Mouse (Mus musculus) MEL (cell line): Measurements from ENCODE around the gene Col10a1. TPM values are rescaled to one million over a fixed set of nuclear protein-coding genes. Genes with fewer than 3 reads are reported as not detected.

Experiments
- DNase-seq: peaks from one replicate; pipeline ENCODE4 v3.0.0; 2011; ENCODE audit warnings: low read depth, low spot score
- H3K27ac ChIP-seq: 2 replicates; pipeline ENCODE4 v1.5.1; 2012; ENCODE audit warnings: low read depth, mild to moderate bottlenecking, control low read depth, low read length, moderate library complexity; ENCODE audit not compliant: control insufficient read depth
- H3K27me3 ChIP-seq, 2 experiments: fragments of 150-350 bp in 1 of 2; sonication (generic) in 1 of 2; 2 replicates each; pipeline ENCODE4 v1.6.1; 2012; ENCODE audit warnings: low read length in 2 of 2, mild to moderate bottlenecking in 2 of 2, improper control_type of control experiment in 1 of 2, moderate library complexity in 1 of 2; ENCODE audit not compliant: insufficient read depth in 2 of 2, control insufficient read depth in 1 of 2
- H3K36me3 ChIP-seq, 2 experiments: 2 replicates each; pipeline ENCODE4 v1.6.1; 2012 to 2014; ENCODE audit warnings: low read length in 2 of 2, improper control_type of control experiment in 1 of 2, inconsistent platforms in 1 of 2, mild to moderate bottlenecking in 1 of 2; ENCODE audit not compliant: insufficient read depth in 2 of 2, control insufficient read depth in 1 of 2
- H3K4me1 ChIP-seq, 2 experiments: fragments of 150-350 bp in 1 of 2; sonication (generic) in 1 of 2; 2 replicates each; pipeline ENCODE4 v1.6.1; 2012; ENCODE audit warnings: low read length in 2 of 2, improper control_type of control experiment in 1 of 2, mild to moderate bottlenecking in 1 of 2; ENCODE audit not compliant: insufficient read depth in 2 of 2, control insufficient read depth in 1 of 2
- H3K4me3 ChIP-seq, 2 experiments: fragments of 150-350 bp in 1 of 2; sonication (generic) in 1 of 2; 2 replicates each; pipeline ENCODE4 v1.5.1; 2012; ENCODE audit warnings: low read depth in 2 of 2, low read length in 2 of 2, mild to moderate bottlenecking in 2 of 2, moderate library complexity in 2 of 2, control low read depth in 1 of 2, improper control_type of control experiment in 1 of 2; ENCODE audit not compliant: control insufficient read depth in 1 of 2, insufficient read depth in 1 of 2
- H3K79me2 ChIP-seq: 2 replicates; pipeline ENCODE4 v1.6.1; 2012; ENCODE audit warnings: mild to moderate bottlenecking, low read length, moderate library complexity; ENCODE audit not compliant: control insufficient read depth, poor library complexity, insufficient read depth
- H3K9ac ChIP-seq: 2 replicates; pipeline ENCODE4 v1.6.1; 2012; ENCODE audit warnings: low read depth, mild to moderate bottlenecking, control low read depth, low read length, moderate library complexity; ENCODE audit not compliant: control insufficient read depth, poor library complexity, severe bottlenecking
- H3K9me3 ChIP-seq: fragments of 150-350 bp; sonication (generic); replicated peaks from 2 replicates; pipeline ENCODE4 v1.6.1; 2012; ENCODE audit warnings: mild to moderate bottlenecking, low read length, improper control_type of control experiment, moderate library complexity; ENCODE audit not compliant: insufficient read depth
- BHLHE40 ChIP-seq: IDR thresholded peaks from 2 replicates; pipeline ENCODE4 v1.6.1; 2012; ENCODE audit warnings: low read depth, mild to moderate bottlenecking, inconsistent platforms, low read length, improper control_type of control experiment, borderline replicate concordance
- CHD1 ChIP-seq: IDR thresholded peaks from 2 replicates; pipeline ENCODE4 v1.6.1; 2012; ENCODE audit warnings: low read depth, mild to moderate bottlenecking, inconsistent platforms, low read length, improper control_type of control experiment
- CHD2 ChIP-seq: IDR thresholded peaks from 2 replicates; pipeline ENCODE4 v1.6.1; 2011; ENCODE audit warnings: low read length, improper control_type of control experiment
- CTCF ChIP-seq, 3 experiments: IDR thresholded peaks in 2 of 3; conservative IDR thresholded peaks in 1 of 3; 2 replicates each; pipeline ENCODE4 v1.5.1; 2011 to 2012; ENCODE audit warnings: low read length in 3 of 3, low read depth in 2 of 3, mild to moderate bottlenecking in 2 of 3, improper control_type of control experiment in 1 of 3, inconsistent platforms in 1 of 3, mixed read lengths in 1 of 3, moderate library complexity in 1 of 3; ENCODE audit not compliant: control insufficient read depth in 1 of 3, insufficient read depth in 1 of 3, poor library complexity in 1 of 3, severe bottlenecking in 1 of 3
- ELF1 ChIP-seq: IDR thresholded peaks from 2 replicates; pipeline ENCODE4 v1.6.1; 2014; ENCODE audit warnings: low read depth, mild to moderate bottlenecking, inconsistent platforms, low read length, improper control_type of control experiment, moderate library complexity
- EP300 ChIP-seq, 2 experiments: IDR thresholded peaks; 2 replicates each; pipeline ENCODE4 v1.6.1; 2011; ENCODE audit warnings: improper control_type of control experiment in 2 of 2, low read length in 2 of 2, low read depth in 1 of 2, mild to moderate bottlenecking in 1 of 2
- ETS1 ChIP-seq: IDR thresholded peaks from 2 replicates; pipeline ENCODE4 v1.6.1; 2012; ENCODE audit warnings: low read depth, mild to moderate bottlenecking, inconsistent platforms, low read length, improper control_type of control experiment, moderate library complexity
- GABPA ChIP-seq: IDR thresholded peaks from 2 replicates; pipeline ENCODE4 v1.6.1; 2012; ENCODE audit warnings: low read depth, mild to moderate bottlenecking, inconsistent platforms, low read length, improper control_type of control experiment, moderate library complexity
- JUND ChIP-seq: IDR thresholded peaks from 2 replicates; pipeline ENCODE4 v1.6.1; 2011; ENCODE audit warnings: low read depth, mild to moderate bottlenecking, improper control_type of control experiment, low read length
- KAT2A ChIP-seq: conservative IDR thresholded peaks from 2 replicates; pipeline ENCODE4 v1.6.1; 2012; ENCODE audit warnings: low read depth, low read length, improper control_type of control experiment, inconsistent platforms
- MAZ ChIP-seq: IDR thresholded peaks from 2 replicates; pipeline ENCODE4 v1.6.1; 2012; ENCODE audit warnings: low read depth, mild to moderate bottlenecking, inconsistent platforms, low read length, improper control_type of control experiment
- MEF2A ChIP-seq: IDR thresholded peaks from 2 replicates; pipeline ENCODE4 v1.6.1; 2014; ENCODE audit warnings: low read depth, mild to moderate bottlenecking, inconsistent platforms, low read length, improper control_type of control experiment; ENCODE audit not compliant: poor library complexity, insufficient replicate concordance, severe bottlenecking; ENCODE audit errors: extremely low read depth
- MXI1 ChIP-seq: IDR thresholded peaks from 2 replicates; pipeline ENCODE4 v1.6.1; 2011; ENCODE audit warnings: mild to moderate bottlenecking, low read depth, low read length, improper control_type of control experiment
- MYC ChIP-seq: IDR thresholded peaks from 2 replicates; pipeline ENCODE4 v1.6.1; 2011; ENCODE audit warnings: low read depth, mild to moderate bottlenecking, low read length, improper control_type of control experiment, moderate library complexity
- NELFE ChIP-seq: IDR thresholded peaks from 2 replicates; pipeline ENCODE4 v1.6.1; 2011; ENCODE audit warnings: low read depth, low read length, improper control_type of control experiment
- POLR2A ChIP-seq, 2 experiments: IDR thresholded peaks; 2 replicates each; pipeline ENCODE4 v1.6.1; 2011 to 2012; ENCODE audit warnings: low read length in 2 of 2, mild to moderate bottlenecking in 2 of 2, control low read depth in 1 of 2, improper control_type of control experiment in 1 of 2, low read depth in 1 of 2, moderate library complexity in 1 of 2; ENCODE audit not compliant: control insufficient read depth in 1 of 2, insufficient read depth in 1 of 2, poor library complexity in 1 of 2
- POLR2AphosphoS2 ChIP-seq: IDR thresholded peaks from 2 replicates; pipeline ENCODE4 v1.6.1; 2011; ENCODE audit warnings: low read length, improper control_type of control experiment
- POLR2AphosphoS5 ChIP-seq: IDR thresholded peaks from 2 replicates; pipeline ENCODE4 v1.6.1; 2012; ENCODE audit warnings: low read depth, borderline replicate concordance, mild to moderate bottlenecking, inconsistent platforms, low read length, moderate library complexity, mixed read lengths
- RAD21 ChIP-seq: IDR thresholded peaks from 2 replicates; pipeline ENCODE4 v1.6.1; 2011; ENCODE audit warnings: mild to moderate bottlenecking, low read depth, low read length, improper control_type of control experiment
- SIN3A ChIP-seq: IDR thresholded peaks from 2 replicates; pipeline ENCODE4 v1.6.1; 2012; ENCODE audit warnings: low read length, improper control_type of control experiment, inconsistent platforms
- TCF12 ChIP-seq: IDR thresholded peaks from 2 replicates; pipeline ENCODE4 v1.6.1; 2014; ENCODE audit warnings: low read depth, mild to moderate bottlenecking, inconsistent platforms, low read length, improper control_type of control experiment, moderate library complexity
- UBTF ChIP-seq: IDR thresholded peaks from 2 replicates; pipeline ENCODE4 v1.6.1; 2012; ENCODE audit warnings: low read depth, mild to moderate bottlenecking, inconsistent platforms, low read length, improper control_type of control experiment, moderate library complexity, borderline replicate concordance; ENCODE audit not compliant: insufficient read depth
- USF1 ChIP-seq: IDR thresholded peaks from 2 replicates; pipeline ENCODE4 v1.6.1; 2014; ENCODE audit warnings: low read depth, mild to moderate bottlenecking, inconsistent platforms, low read length, improper control_type of control experiment, moderate library complexity
- USF2 ChIP-seq, 2 experiments: IDR thresholded peaks; 2 replicates each; pipeline ENCODE4 v1.6.1; 2011 to 2012; ENCODE audit warnings: improper control_type of control experiment in 2 of 2, low read length in 2 of 2, borderline replicate concordance in 1 of 2, inconsistent platforms in 1 of 2, low read depth in 1 of 2, mild to moderate bottlenecking in 1 of 2; ENCODE audit not compliant: insufficient read depth in 1 of 2
- ZC3H11A ChIP-seq: IDR thresholded peaks from 2 replicates; pipeline ENCODE4 v1.6.1; 2012; ENCODE audit warnings: low read depth, mild to moderate bottlenecking, inconsistent platforms, low read length, improper control_type of control experiment
- ZKSCAN1 ChIP-seq: IDR thresholded peaks from 2 replicates; pipeline ENCODE4 v1.6.1; 2012; ENCODE audit warnings: low read depth, mild to moderate bottlenecking, inconsistent platforms, low read length, improper control_type of control experiment, moderate library complexity
- ZMIZ1 ChIP-seq: IDR thresholded peaks from 2 replicates; pipeline ENCODE4 v1.6.1; 2012; ENCODE audit warnings: low read depth, mild to moderate bottlenecking, inconsistent platforms, low read length, improper control_type of control experiment, moderate library complexity
- ZNF384 ChIP-seq: IDR thresholded peaks from 2 replicates; pipeline ENCODE4 v1.6.1; 2012; ENCODE audit warnings: low read depth, mild to moderate bottlenecking, inconsistent platforms, low read length, improper control_type of control experiment
- polyA plus RNA-seq, 2 experiments: library from polyadenylated mRNA; stranded (reverse) in 1 of 2; unstranded in 1 of 2; fragments of >175 nt in 1 of 2; fragments of >200 nt in 1 of 2; gene quantifications; 2 replicates each; pipeline versions ENCODE4 v1.2.1 to v1.2.4; 2012; ENCODE audit warnings: low replicate concordance in 2 of 2, low read depth in 1 of 2; ENCODE audit not compliant: insufficient read length in 2 of 2, insufficient read depth in 1 of 2, missing spikeins in 1 of 2
- total RNA-seq: library from RNA; depleted of rRNA; stranded (reverse); fragments of 300-350 nt; gene quantifications from 2 replicates; pipeline ENCODE4 v1.2.3, GENCODE M21; 2012

Col10a1 gene
- total and polyA plus RNA-seq, 3 experiments = 0.07 TPM; not detected in 2

GRCm38 (mm10) chr10:34399267-34399666 is 9.5 kb downstream of the Col10a1 start:
- TF ChIP-seq ZC3H11A (no peak), UBTF (no peak), CHD2 (no peak), CTCF (IDR thresholded peaks at IDR 0.05 in 2 of 3, conservative IDR thresholded peaks at IDR 0.05 in 1 of 3; ENCODE audit: control insufficient read depth in 1 of 3, insufficient read depth in 1 of 3, low read depth in 2 of 3, low read length in 3 of 3, poor library complexity in 1 of 3, severe bottlenecking in 1 of 3) (peak in 1 of 3 experiments; percentile 37; a peak in 2 of 6 replicates), SIN3A (no peak), KAT2A (no peak), RAD21 (peak; percentile 4; the same call in 1 of the 2 replicates)
- TF ChIP-seq, all 39 proteins: peak for 2
- Histone ChIP-seq H3K4me1 (no peaks in the 10 kb centered on the region), H3K9me3 (no peaks in the 10 kb centered on the region), H3K27ac (no peak overlapping the region), H3K36me3 (no peaks in the 10 kb centered on the region), H3K27me3 (no peaks in the 10 kb centered on the region), H3K79me2 (no peaks in the 10 kb centered on the region), H3K9ac (no peak overlapping the region), H3K4me3 (no peak overlapping the region)
- peak; percentile 10 for DNase-seq

GRCm38 (mm10) chr10:34418204-34418756 is 28.5 kb downstream of the Col10a1 start, which contains the start of gene Nt5dc1:
TSS of gene Nt5dc1 (minus strand) at chr10:34418552.
- H3K4me1 ChIP-seq = peaks cover 11 to 25% of the 10 kb centered on the region in 2 experiments
- H3K27ac ChIP-seq = peak within 1 kb of the TSS; percentile 77
- H3K36me3 ChIP-seq = peaks cover 0 to 19% of the 10 kb centered on the region in 2 experiments; a peak in 2 of 4 replicates
- H3K79me2 ChIP-seq = peaks cover 8% of the 10 kb centered on the region
- H3K4me3 ChIP-seq = peak within 1 kb of the TSS; percentile 82 to 91
- peak; percentile 95 for DNase-seq
- H3K27me3 ChIP-seq = no peaks in the 10 kb centered on the region
- no peaks in the 10 kb centered on the region for H3K9me3 ChIP-seq
- peak within 1 kb of the TSS; percentile 91 for H3K9ac ChIP-seq
- TF ChIP-seq MYC = peak; percentile 38; the same call in 1 of the 2 replicates
- no peak for TF ChIP-seq CTCF (IDR thresholded peaks at IDR 0.05 in 2 of 3, conservative IDR thresholded peaks at IDR 0.05 in 1 of 3; ENCODE audit: control insufficient read depth in 1 of 3, insufficient read depth in 1 of 3, low read depth in 2 of 3, low read length in 3 of 3, poor library complexity in 1 of 3, severe bottlenecking in 1 of 3)
- no peak for TF ChIP-seq USF1
- TF ChIP-seq MEF2A = peak; percentile 31; the same call in 1 of the 2 replicates
- no peak for TF ChIP-seq USF2 (IDR thresholded peaks at IDR 0.05; ENCODE audit: borderline replicate concordance in 1 of 2, insufficient read depth in 1 of 2, low read depth in 1 of 2, low read length in 2 of 2)
- no peak for TF ChIP-seq ZKSCAN1
- no peak for TF ChIP-seq MAZ
- peak; percentile 8; the same call in 1 of the 2 replicates for TF ChIP-seq TCF12
- peak in 1 of 2 experiments; percentile 11; a peak in 2 of 4 replicates for TF ChIP-seq EP300 (IDR thresholded peaks at IDR 0.05; ENCODE audit: low read depth in 1 of 2, low read length in 2 of 2)
- 0 out of 2 replicates have a peak, but pooled peaks have one; percentile 76 for TF ChIP-seq UBTF
- TF ChIP-seq GABPA = no peak
- TF ChIP-seq ELF1 = peak; percentile 71; the same call in 1 of the 2 replicates
- TF ChIP-seq ZMIZ1 = 0 out of 2 replicates have a peak, but pooled peaks have one; percentile 74
- 0 out of 2 replicates have a peak, but pooled peaks have one; percentile 13 for TF ChIP-seq ZNF384
- peak; percentile 78 to 84; a peak in 3 of 4 replicates for TF ChIP-seq POLR2A (IDR thresholded peaks at IDR 0.05; ENCODE audit: control insufficient read depth in 1 of 2, insufficient read depth in 1 of 2, low read depth in 1 of 2, low read length in 2 of 2, poor library complexity in 1 of 2)
- no peak for TF ChIP-seq BHLHE40
- peak; percentile 92 for TF ChIP-seq NELFE
- no peak for TF ChIP-seq JUND
- TF ChIP-seq ZC3H11A = no peak
- peak; percentile 53 for TF ChIP-seq ETS1
- TF ChIP-seq RAD21 = no peak
- TF ChIP-seq POLR2AphosphoS2 = peak; percentile 85
- TF ChIP-seq SIN3A = peak; percentile 81
- TF ChIP-seq MXI1 = peak; percentile 78
- TF ChIP-seq CHD1 = 0 out of 2 replicates have a peak, but pooled peaks have one; percentile 32
- TF ChIP-seq POLR2AphosphoS5 = no peak
